Mouse (Mus musculus) heart, adult 2 months (tissue): Measurements from ENCODE around the gene Foxp1.

Experiments
- CTCF ChIP-seq: fragments of 200-600 bp; IDR thresholded peaks from 2 replicates; pipeline ENCODE4 v1.8.1; 2022; ENCODE audit warnings: antibody characterized with exemption, mild to moderate bottlenecking, moderate library complexity
- POLR2A ChIP-seq: fragments of 200-500 bp; IDR thresholded peaks from 2 replicates; pipeline ENCODE4 v1.6.1; 2011; ENCODE audit warnings: mild to moderate bottlenecking, low read depth, low read length, control low read depth; ENCODE audit not compliant: insufficient read depth

DNA sequence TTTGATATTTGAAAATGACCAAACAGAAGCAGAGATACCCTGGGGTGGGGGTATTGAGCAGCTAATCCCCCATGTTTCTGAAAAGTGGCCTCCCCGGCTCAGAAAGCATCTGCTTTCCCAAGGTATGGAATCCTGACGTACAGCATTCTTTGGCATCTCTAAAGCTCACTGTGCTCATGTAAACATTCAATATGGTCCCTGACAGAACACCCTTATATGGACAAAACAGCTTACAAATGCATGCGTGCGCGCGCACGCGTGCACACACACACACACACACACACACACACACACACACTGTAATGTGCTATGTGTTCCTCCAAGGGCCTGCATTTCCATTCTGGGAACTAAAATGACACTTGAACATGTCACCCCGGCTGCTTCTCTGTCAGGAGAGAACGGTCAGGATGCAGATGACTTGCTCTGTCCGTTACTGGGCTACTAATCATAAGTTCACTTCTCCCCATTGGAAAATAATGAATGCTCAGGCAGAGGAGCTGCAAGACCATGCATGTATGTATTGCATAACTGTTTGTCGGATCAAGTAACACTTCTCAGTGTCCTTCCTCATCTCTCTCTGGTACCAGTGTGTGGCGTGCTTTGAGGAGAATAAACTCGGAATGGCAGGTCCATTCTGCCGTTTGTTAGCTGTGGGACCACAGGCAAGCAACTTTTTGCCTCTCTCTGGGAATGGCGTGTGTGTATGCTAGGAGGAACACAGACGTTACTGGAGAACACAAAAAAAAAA is 15.8 kb upstream of the Foxp1 start:
- no peak for TF ChIP-seq CTCF
- TF ChIP-seq POLR2A = no peak
